Mouse (Mus musculus): ENCODE data around the gene Gm28551. TPM values are rescaled to one million over a fixed set of nuclear protein-coding genes. Genes with fewer than 3 reads are reported as not detected.
"Not testable (repeated sequence)": the region's sequence is repeated elsewhere in the genome, so short reads cannot be mapped to it uniquely, and the experiment has no call there.

The Gm28551 gene
- not detected for total RNA-seq (2021)
- long read RNA-seq, experiment 1, partial matches to known transcripts = 0 of 3 reads
- long read RNA-seq, experiment 1, other reads (novel, unspliced or antisense) = 3 of 3 reads
- long read RNA-seq, experiment 2, partial matches to known transcripts = 0 of 2 reads
- long read RNA-seq, experiment 2, other reads (novel, unspliced or antisense) = 2 of 2 reads

DNA sequence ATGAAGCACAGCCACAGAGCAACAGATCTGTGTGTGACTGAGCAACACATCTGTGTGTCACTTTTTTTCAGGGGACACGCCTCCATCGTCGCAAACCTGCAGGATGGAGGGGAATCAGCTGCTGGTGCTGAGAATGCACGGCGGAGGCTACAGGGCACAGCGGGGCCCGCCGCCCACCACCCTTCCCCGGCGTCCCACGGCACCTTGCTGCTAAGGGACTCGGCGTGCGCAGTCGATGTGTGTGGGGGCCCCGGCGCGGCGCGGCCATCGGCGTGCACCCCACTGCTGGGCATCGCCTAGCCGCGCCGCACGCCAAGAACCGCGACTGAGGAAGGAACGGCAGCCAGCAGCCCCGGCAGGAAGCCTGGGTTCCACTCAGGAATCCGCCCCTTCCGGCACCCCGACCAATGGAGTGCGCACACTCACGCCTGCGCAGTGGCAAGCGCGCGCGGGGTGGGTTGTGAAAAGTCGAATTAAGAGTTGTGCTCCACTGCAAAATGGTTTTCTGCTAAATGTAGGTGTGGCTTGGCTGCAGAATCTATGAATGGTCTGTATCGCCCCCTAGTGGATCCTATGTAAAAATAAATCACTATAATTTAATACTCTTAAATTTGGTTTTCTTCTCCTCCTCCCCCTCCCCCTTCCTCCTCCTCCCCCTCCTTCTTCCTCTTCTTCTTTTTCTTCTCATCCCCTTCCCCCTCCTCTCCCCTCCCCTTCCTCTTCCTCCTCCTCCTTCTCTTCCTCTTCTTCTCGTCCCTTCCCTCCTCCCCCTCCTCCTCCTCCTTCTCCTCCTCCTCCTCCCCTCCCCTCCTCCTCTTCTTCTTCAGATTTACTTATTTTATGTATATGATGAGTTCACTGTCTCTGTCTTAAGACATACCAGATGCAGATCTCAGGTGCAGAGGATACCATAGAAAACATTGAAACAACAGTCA is at the start of gene Gm28551, which contains the start of the genes Asdurf and Asnsd1:
Gene Gm28551 (minus strand): TSS at position 341 of the 935 bp plus-strand sequence.
Gene Asdurf (minus strand): TSS at position 293 of the 935 bp plus-strand sequence.
Gene Asnsd1 (minus strand): TSS at position 426 of the 935 bp plus-strand sequence.
- peak; percentile 97 for DNase-seq

GRCm38 (mm10) chr1:53393936-53394760 is 41.7 kb upstream of the Gm28551 start:
- peak; percentile 11 for DNase-seq

DNA sequence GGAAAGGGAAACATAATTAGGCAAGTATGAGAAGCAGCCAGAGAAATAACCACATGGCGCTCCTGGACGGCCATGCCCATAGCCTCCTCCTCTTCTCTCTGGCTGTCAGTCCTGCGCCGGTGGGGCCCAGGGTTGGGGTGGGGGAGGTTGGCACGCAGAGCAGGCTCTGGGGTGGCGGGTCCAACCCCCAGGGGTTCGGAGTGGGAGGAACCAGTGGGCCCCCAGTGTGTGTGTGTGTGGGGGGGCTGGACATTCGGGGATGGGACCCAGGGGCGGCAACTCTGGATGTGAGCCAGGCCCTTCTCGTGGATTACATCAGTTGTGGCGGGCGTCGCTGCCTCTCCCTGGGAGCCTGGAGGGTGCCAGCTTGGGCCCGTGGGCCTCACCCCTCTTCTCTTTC is 36.3 kb upstream of the Gm28551 start:
- DNase-seq = no peak

DNA sequence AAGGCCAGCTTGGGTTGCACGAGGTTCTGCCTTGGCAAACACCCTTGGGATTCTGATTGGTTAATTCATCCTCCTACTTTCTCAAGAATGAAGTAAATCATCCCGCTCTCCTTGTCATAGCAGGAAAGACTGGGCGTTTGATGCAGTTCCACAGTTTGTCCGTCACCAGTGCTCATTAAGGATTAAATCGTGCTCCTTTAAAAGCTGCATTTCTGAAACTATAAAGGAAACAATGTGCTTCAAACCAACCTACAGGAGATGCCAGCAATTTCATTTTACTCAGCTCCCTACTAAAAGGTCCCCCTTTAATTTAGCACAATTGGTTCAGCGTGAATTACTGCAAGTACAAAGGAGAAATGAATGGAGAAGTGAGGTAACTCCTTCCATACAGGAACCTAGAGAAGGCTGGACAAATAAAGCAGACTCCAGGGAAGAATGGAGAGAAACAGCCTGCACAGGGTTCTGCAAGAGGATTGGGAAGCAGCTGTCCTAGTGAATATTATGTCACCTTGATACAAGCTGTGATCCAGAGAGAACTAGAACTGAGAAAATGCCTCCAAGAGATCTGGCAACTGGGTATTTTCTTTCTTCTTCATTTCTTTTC is 31.7 kb upstream of the Gm28551 start:
- DNase-seq = no peak

DNA sequence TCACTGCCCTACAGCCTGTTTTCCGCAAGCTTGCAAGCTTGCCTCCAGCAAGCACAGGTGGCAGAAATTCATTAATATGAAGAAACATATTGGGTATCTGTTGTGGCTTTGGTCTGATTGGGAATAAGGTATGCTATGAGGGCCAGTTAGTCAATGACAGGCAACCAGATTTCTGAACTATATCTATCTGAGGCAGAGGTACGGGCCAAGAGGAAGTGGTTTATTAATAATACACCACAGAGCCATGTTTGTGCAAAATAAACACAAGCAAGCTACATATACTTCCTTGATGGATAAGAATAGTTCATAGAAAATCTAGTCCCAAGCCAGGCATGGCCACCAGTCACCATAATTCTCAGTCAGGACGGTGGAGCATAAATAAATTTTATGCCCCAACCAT is 25.3 kb upstream of the Gm28551 start:
- no peak for DNase-seq

DNA sequence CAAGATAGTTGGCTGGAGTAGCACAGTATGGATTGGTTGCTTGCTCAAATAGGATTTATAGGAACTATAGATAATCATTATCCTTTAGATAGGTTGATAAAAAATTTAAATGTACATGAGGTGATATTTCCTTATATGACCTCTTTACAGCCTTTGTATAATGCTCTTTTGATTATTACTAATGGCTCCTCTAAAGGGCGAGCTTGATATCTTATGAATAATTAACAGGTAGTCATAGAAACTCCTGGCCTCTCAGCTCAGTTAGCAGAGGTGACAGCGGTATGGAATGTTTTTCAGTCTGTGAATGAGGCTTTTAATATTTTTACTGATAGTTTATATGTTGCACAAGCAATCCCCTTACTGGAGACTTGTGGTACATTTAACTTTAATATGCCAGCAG is 23.5 kb upstream of the Gm28551 start:
- DNase-seq = not testable (repeated sequence)

- no peak for DNase-seq
Observed at GRCm38 (mm10) chr1:53358988-53359387, 6.5 kb upstream of the Gm28551 start.

- no peak for DNase-seq
Observed at GRCm38 (mm10) chr1:53341071-53341470, 11.4 kb downstream of the Gm28551 start.

DNA sequence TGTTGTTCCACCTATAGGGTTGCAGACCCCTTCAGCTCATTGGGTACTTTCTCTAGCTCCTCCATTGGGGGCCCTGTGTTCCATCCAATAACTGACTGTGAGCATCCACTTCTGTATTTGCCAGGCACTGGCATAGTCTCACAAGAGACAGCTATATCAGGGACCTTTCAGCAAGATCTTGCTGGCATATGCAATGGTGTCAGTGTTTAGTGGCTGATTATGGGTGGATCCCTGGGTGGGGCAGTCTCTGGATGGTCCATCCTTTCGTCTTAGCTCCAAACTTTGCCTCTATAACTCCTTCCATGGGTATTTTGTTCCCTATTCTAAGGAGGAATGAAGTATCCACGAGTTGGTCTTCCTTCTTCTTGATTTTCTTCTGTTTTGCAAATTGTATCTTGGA is 15.1 kb downstream of the Gm28551 start:
- not testable (repeated sequence) for DNase-seq

DNA sequence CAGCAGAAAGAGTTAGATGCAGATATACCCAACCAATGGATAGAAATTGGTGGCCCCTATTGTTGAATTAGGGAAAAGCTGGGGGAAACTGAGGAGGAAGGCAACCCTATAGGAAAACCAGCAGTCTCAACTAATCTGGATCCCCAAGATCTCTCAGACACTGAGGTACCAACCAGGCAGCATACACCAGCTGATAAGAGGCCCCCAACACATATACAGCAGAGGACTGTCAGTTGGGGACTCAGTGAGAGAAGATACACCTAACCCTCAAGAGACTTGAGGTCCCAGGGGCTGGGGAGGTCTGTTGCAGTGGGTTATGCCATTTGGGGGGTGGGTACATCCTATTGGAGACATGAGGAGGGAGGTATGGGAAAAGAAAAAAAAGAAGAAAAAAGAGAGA is 17.0 kb downstream of the Gm28551 start:
- DNase-seq = no peak

DNA sequence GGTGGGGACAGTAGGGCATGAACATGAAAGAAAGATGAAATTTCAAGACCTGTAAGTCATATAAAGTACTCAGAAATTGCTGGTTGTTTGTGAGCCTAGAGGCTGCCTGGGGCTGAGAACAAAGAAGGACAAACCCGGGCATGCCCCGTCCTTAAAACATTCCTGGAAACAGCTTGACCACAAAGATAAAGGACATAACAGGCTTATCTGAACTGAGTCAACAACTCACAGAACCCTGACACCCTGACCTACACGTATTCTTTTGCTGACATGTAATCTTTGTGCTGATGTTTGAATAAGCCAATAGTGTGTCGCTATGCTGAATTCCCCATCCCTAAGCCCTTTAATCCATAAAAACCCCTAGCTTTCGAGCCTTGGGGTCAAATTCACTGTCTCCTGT is 18.9 kb downstream of the Gm28551 start:
- DNase-seq = not testable (repeated sequence)

DNA sequence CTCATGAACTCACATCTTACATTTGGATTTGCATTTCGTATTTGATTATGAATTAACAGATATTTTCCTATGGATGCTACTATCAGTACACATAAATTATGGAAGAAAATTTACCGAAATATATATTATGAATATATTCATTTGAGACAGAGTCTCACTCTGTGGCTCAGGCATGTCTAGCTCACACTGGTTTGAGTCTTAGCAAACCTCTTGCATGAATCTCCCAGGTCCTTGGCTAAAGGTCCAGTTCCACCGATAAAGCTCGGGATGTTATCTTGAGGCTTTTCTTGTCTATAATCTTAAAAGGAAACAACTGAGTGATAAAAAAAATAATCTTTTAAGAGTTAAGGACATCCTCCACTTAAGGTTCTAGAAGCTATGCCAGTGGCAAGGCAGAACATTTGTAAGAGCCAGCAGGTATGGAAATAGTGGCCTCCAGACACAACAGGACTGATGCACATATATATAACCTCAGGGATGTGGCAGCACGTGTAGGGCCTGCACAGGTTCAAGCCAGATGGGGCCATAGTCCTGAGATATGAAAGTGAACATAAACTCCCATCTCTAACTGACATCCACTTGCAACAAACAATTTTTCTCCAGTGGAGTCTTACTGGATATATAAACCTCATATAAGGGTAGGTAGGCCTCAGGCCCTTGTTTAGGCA is 27.5 kb downstream of the Gm28551 start:
- DNase-seq = no peak

DNA sequence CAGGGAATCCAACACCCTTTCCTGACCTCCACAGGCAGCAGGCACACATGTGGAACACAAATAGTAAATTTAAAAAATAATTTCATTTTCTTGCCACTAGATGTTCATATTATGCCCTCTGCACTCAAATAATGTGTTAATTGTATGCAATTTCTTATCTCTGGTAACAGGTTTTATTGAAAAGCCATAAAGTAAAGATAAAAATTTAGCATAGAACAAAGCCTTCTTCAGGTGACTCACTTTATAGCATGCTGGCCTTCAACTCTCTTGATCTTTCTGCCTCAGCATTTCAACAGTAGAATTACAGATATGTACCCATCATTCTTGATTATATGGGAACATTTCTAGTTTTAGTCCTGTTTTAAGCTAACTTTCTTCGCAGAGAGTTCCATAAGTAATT is 28.2 kb downstream of the Gm28551 start:
- no peak for DNase-seq

DNA sequence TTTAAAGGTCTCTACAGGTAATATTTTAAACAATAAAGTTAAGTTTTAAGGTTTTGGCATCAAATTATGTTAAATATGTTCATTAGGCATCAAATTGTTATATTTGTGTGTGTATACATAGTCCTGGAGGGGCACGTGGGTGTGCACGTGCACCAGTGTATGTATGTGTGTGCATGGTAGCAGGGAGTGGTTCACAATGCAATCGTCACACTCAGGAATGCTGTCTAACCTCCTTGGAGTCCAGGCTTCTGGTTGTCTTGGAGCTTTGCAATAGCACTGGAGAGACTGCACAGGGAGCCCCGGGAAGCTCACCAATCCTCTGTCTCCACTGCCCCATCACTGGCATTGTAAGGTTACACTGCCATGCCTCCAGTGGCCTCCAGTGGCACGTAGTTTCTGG is 29.2 kb downstream of the Gm28551 start:
- DNase-seq = no peak

DNA sequence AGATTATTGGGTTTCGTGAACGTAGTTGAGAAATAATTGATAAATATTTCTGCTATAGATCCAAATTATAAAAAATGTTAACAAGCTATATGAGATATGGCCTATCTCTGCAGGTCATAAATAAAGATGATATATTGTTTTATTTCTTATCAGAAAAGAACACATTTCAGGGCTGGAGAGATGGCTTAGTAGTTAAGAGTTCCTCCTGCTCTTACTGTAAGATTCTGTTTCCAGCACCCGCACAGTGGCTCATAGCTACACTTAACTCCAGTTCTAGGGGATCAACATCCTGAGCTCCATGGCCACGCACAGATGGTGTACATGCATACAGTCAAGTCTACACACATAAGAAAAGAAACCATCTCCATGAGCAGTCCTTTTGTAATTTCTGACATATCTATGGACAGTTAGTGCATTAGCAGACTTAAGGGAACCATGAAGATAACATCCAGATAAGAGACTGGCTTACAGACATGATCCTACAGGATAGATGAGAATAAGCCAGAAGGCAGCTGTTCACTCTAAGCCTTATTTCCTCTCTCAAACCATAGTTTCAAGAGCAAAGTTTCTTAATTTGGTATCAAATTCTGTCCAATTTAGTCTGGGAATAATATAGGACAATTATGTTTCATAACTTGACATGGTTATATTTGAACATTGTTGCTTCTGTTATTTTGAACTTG is 30.7 kb downstream of the Gm28551 start:
- no peak for DNase-seq

DNA sequence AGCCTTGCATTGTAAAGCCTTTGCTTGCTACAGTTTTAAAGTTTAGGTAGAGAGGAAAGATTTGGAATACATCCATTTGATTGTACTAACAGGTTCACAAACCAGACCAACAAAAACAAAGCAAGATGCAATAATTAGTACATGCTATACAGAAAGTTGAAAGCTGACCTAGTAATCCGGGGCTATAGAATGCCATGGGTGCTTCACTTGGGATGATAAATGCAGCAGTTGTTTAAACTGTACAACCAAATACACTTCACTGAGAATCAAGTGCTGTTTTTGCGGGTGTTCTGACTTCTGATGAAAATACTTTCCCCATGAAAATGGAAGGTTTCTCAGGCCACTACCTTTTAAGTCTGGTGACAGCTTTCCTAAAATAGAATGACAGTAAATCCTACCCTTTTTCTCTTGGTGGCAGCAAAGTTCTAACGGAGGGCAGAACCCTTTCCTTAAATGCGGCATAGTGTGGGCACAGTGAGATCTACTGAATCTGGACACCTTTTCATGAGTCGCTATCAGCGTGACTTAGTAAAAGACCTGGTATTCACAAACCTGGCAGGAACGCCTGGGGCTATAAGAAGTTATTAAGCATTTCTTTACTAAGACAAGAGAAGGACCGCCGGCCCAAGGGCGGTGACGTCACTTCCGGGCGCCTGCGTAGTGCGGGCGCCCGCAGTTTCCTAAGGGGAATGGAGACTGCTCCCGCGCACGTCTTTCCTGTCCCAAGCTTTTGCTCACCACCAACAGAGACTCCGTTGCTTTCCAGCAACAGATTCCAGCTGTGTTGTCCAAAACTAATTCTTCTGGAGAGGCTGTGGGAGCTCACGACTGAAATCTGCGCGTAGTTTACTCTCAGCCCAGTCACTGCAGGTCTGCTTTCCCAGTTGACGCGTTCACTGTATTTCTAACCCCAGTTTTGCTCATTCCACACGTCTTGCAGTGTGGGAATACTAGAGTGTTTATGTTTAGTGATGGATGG is 39.2 kb downstream of the Gm28551 start, which contains the start of gene Osgepl1:
Gene Osgepl1 (plus strand): TSS at position 636 of the 979 bp plus-strand sequence.
- DNase-seq = peak; percentile 75

GRCm38 (mm10) chr1:53300506-53300905 is 52.0 kb downstream of the Gm28551 start:
- no peak for DNase-seq

GRCm38 (mm10) chr1:53296581-53297383 is 55.7 kb downstream of the Gm28551 start, which contains the start of the genes Pms1, Ormdl1 and Gm28778:
Gene Pms1, minus strand, starts transcription at chr1:53297018.
Gene Ormdl1, plus strand, starts transcription at chr1:53297095.
Gene Gm28778, plus strand, starts transcription at chr1:53297111.
- peak; percentile 94 for DNase-seq

All from gastrocnemius, postnatal 25 days (tissue).